Mouse (Mus musculus): Measurements from ENCODE around the gene Lamb3.

DNA sequence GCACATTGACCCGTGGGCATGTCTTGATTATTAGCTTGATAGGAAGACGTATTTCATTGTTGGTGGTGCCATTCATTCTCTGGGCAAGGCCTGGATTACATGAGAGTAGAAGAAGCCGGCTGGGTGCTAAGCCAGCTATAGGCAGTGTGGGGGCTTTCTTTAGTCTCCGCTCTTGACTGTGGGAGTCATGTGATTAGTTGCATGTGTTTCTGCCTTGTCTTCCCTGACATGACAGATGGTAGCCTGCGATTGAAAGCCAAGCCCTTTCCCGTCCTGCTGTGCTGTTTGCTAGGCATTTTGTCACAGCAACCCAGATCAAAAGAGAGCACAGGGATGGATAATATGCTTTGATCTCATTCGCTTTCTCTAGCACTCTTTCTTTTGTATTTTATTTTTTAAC is 97.9 kb downstream of the Lamb3 start:
- TF ChIP-seq POLR2A (IDR thresholded peaks at IDR 0.05; ENCODE audit: extremely low read depth, insufficient read depth, low read length) = no peak
- TF ChIP-seq CTCF (IDR thresholded peaks at IDR 0.05; ENCODE audit: low read depth, low read length) = no peak

Measured in liver, adult 2 months (tissue).